Comparison of ENCODE assay signal across 8 mouse cellular contexts in genomic region chr19:42432761-42433160, GRCm38 (mm10). TPM values are rescaled to one million over a fixed set of nuclear protein-coding genes. Genes with fewer than 3 reads are reported as not detected.
DNase-seq lines count a peak whose midpoint lies in the region; ATAC-seq and TF ChIP-seq lines count a peak whose summit lies in the region.

No protein-coding gene starts in this region.

- peak overlapping the region; percentile 95; the same call in 1 of the 2 replicates for H3K27ac ChIP-seq in layer of hippocampus, adult 2 months
- 0 out of 2 replicates have a peak overlapping the region, but pooled peaks have one; percentile 74 for H3K27ac ChIP-seq in forebrain, embryonic 13.5 days
- H3K27ac ChIP-seq in limb, embryonic 10.5 days: no peak overlapping the region
- H3K27ac ChIP-seq in neural tube, embryonic 15.5 days (replicated peaks): peak overlapping the region; percentile 91

- peak overlapping the region; percentile 82 for H3K9ac ChIP-seq in forebrain, embryonic 13.5 days
- H3K9ac ChIP-seq in neural tube, embryonic 15.5 days (replicated peaks): peak overlapping the region; percentile 75

- peaks cover 28% of the 10 kb centered on the region for H3K4me1 ChIP-seq in forebrain, embryonic 13.5 days
- peaks cover 18% of the 10 kb centered on the region for H3K4me1 ChIP-seq in limb, embryonic 10.5 days
- H3K4me1 ChIP-seq in neural tube, embryonic 15.5 days: peaks cover 37% of the 10 kb centered on the region

- no peaks in the 10 kb centered on the region for H3K36me3 ChIP-seq in forebrain, embryonic 13.5 days (ENCODE audit: poor library complexity, severe bottlenecking)
- H3K36me3 ChIP-seq in limb, embryonic 10.5 days: no peaks in the 10 kb centered on the region
- H3K36me3 ChIP-seq in neural tube, embryonic 15.5 days: no peaks in the 10 kb centered on the region

- no peak for DNase-seq in layer of hippocampus, adult 2 months (ENCODE audit: low spot score in 2 of 2)
- no peak for DNase-seq in layer of hippocampus, postnatal 10 days (ENCODE audit: low spot score in 2 of 2)
- no peak for DNase-seq in limb, embryonic 10.5 days (ENCODE audit: low spot score)
- DNase-seq in embryo, embryonic 11 days: no peak
- no peak for DNase-seq in urinary bladder, postnatal 25 days (ENCODE audit: low spot score)

- peak overlapping the region; percentile 78 for H3K4me2 ChIP-seq in forebrain, embryonic 13.5 days
- H3K4me2 ChIP-seq in neural tube, embryonic 15.5 days: peak overlapping the region; percentile 86

- TF ChIP-seq CTCF in layer of hippocampus, adult 2 months (conservative IDR thresholded peaks at IDR 0.05): no peak

- no peaks in the 10 kb centered on the region for H3K9me3 ChIP-seq in forebrain, embryonic 13.5 days (replicated peaks)
- no peaks in the 10 kb centered on the region for H3K9me3 ChIP-seq in limb, embryonic 10.5 days (replicated peaks)
- no peaks in the 10 kb centered on the region for H3K9me3 ChIP-seq in neural tube, embryonic 15.5 days (replicated peaks)

- ATAC-seq in forebrain, embryonic 13.5 days: no peak
- ATAC-seq in neural tube, embryonic 15.5 days (ENCODE audit: low FRiP score): no peak
- no peak for ATAC-seq in erythroblast, adult 5-6 weeks (replicated peaks; ENCODE audit: low FRiP score, poor library complexity, severe bottlenecking)

- H3K27me3 ChIP-seq in forebrain, embryonic 13.5 days: peaks cover 58% of the 10 kb centered on the region
- peaks cover 83% of the 10 kb centered on the region for H3K27me3 ChIP-seq in limb, embryonic 10.5 days (ENCODE audit: low read depth, poor library complexity, severe bottlenecking)
- peaks cover 15% of the 10 kb centered on the region; the same call in 1 of the 2 replicates for H3K27me3 ChIP-seq in neural tube, embryonic 15.5 days (replicated peaks)

- WGBS in forebrain, embryonic 13.5 days: 45% methylated on average over 8 of the region's 8 CpGs
- WGBS in limb, embryonic 10.5 days: 47% methylated on average over 8 of the region's 8 CpGs
- WGBS in neural tube, embryonic 15.5 days: 49% methylated on average over 8 of the region's 8 CpGs

- peak overlapping the region; percentile 79 for H3K4me3 ChIP-seq in layer of hippocampus, adult 2 months
- peak overlapping the region; percentile 60 for H3K4me3 ChIP-seq in forebrain, embryonic 13.5 days
- peak overlapping the region; percentile 68 for H3K4me3 ChIP-seq in limb, embryonic 10.5 days
- peak overlapping the region; percentile 65 for H3K4me3 ChIP-seq in neural tube, embryonic 15.5 days (replicated peaks)

RNA-seq across cellular contexts. Expression of gene Crtac1, which starts 1.2 kb away (rescaled TPM):
- total RNA-seq in layer of hippocampus, adult 2 months (2021): 100 to 1,000 TPM in 1 of 2 experiments, 10 to 100 TPM in 1; 83.8 to 104 TPM
- 100 to 1,000 TPM in 1 of 2 experiments, 10 to 100 TPM in 1; 96.8 to 103 TPM for total RNA-seq in layer of hippocampus, postnatal 10 days (2021)
- 12.0 and 14.1 TPM in 2 replicates for polyA plus RNA-seq in forebrain, embryonic 13.5 days (2015; fragmentation: Nextera tagmentation; extraction: Ambion mirVana)
- 1.0 and 1.2 TPM in 2 replicates for polyA plus RNA-seq in limb, embryonic 10.5 days (2016; fragmentation: Nextera tagmentation; extraction: Ambion mirVana)
- polyA plus RNA-seq in neural tube, embryonic 15.5 days (2015; fragmentation: Nextera tagmentation; extraction: Ambion mirVana): 60.5 and 71.4 TPM in 2 replicates
- total RNA-seq in erythroblast, adult 5-6 weeks (2015; ENCODE audit: low replicate concordance): not detected in 2 replicates
- total RNA-seq in erythroblast, adult 5-6 weeks (2017; ENCODE audit: low replicate concordance): not detected in 2 replicates

Comparison
In these comparisons a context has a peak if more than half of its experiments do, and no peak if none do; other contexts are left out.
1. RNA of gene Crtac1, which starts 1.2 kb away (total RNA-seq): 83.8 to 104 TPM in layer of hippocampus, adult 2 months and 96.8 to 103 TPM in layer of hippocampus, postnatal 10 days; not detected in erythroblast, adult 5-6 weeks; every median in the first group is over 10 times any median in the second.
2. Peak in every context shown above with its lines, with median percentiles within 50 percentile points of each other: H3K4me3 ChIP-seq.